Mouse (Mus musculus) limb, embryonic 14.5 days (tissue): ENCODE measurements around the gene Spdya. TPM values are rescaled to one million over a fixed set of nuclear protein-coding genes. Genes with fewer than 3 reads are reported as not detected.

Source experiments
- ATAC-seq: fragments of 200-750 bp; cut with Nextera tagmentation; 2 replicates; pipeline ENCODE4 v1.8.0; 2017; ENCODE audit warnings: low read depth, moderate number of reproducible peaks, moderate TSS enrichment; ENCODE audit not compliant: low FRiP score
- DNase-seq: peaks from one replicate; pipeline ENCODE4 v3.0.0-alpha.2; 2015; ENCODE audit warnings: low spot score
- H3K27ac ChIP-seq: fragments of 300-500 bp; sonication (generic); replicated peaks from 2 replicates; pipeline ENCODE4 v1.5.1; 2014; ENCODE audit warnings: low read depth, mild to moderate bottlenecking, low read length, moderate library complexity, mixed read lengths
- H3K27me3 ChIP-seq: fragments of 300-500 bp; sonication (generic); 2 replicates; pipeline ENCODE4 v1.6.1; 2014; ENCODE audit warnings: low read length, mixed read lengths; ENCODE audit not compliant: control insufficient read depth, insufficient read depth
- H3K36me3 ChIP-seq: fragments of 300-500 bp; sonication (generic); 2 replicates; pipeline ENCODE4 v1.6.1; 2014; ENCODE audit warnings: mild to moderate bottlenecking, low read length, moderate library complexity, mixed read lengths; ENCODE audit not compliant: control insufficient read depth, insufficient read depth
- H3K4me1 ChIP-seq: fragments of 300-500 bp; sonication (generic); 2 replicates; pipeline ENCODE4 v1.6.1; 2014; ENCODE audit warnings: antibody characterized with exemption, low read length, mixed read lengths; ENCODE audit not compliant: control insufficient read depth, insufficient read depth
- H3K4me2 ChIP-seq: fragments of 300-500 bp; sonication (generic); replicated peaks from 2 replicates; pipeline ENCODE4 v1.6.1; 2014; ENCODE audit warnings: low read depth, mild to moderate bottlenecking, low read length, moderate library complexity; ENCODE audit not compliant: severe bottlenecking
- H3K4me3 ChIP-seq: fragments of 300-500 bp; sonication (generic); replicated peaks from 2 replicates; pipeline ENCODE4 v1.5.1; 2014; ENCODE audit warnings: low read length
- H3K9ac ChIP-seq: fragments of 300-500 bp; sonication (generic); 2 replicates; pipeline ENCODE4 v1.6.1; 2014; ENCODE audit warnings: mild to moderate bottlenecking, low read depth, low read length, moderate library complexity; ENCODE audit not compliant: severe bottlenecking
- H3K9me3 ChIP-seq: fragments of 300-500 bp; sonication (generic); 2 replicates; pipeline ENCODE4 v1.6.1; 2016; ENCODE audit warnings: low read length; ENCODE audit not compliant: control insufficient read depth
- POLR2A ChIP-seq: fragments of 200-500 bp; IDR thresholded peaks from 2 replicates; pipeline ENCODE4 v1.8.0; 2012; ENCODE audit warnings: inconsistent platforms, mild to moderate bottlenecking, moderate library complexity, borderline replicate concordance; ENCODE audit not compliant: insufficient read depth, insufficient read length; ENCODE audit errors: extremely low read depth
- WGBS: fragments of 180-500 bp; shearing (Covaris S2); extraction: QIAGEN DNeasy Blood & Tissue Kit; methylation state at CpG from one replicate; pipeline ENCODE4 v1.1.7; 2014; 5-methylcytosine and 5-hydroxymethylcytosine counted together
- polyA plus RNA-seq, 2 experiments: library from polyadenylated mRNA; depleted of rRNA in 1 of 2; stranded (reverse) in 1 of 2; unstranded in 1 of 2; fragments of >200 nt; fragmentation: Nextera tagmentation in 1 of 2; extraction: Ambion mirVana in 1 of 2; gene quantifications; 2 replicates each; pipeline versions ENCODE4 v1.2.1 to v1.2.3; 2012 to 2014

Gene Spdya
- polyA plus RNA-seq, 2 experiments: 1.0 to 1.3 TPM

DNA sequence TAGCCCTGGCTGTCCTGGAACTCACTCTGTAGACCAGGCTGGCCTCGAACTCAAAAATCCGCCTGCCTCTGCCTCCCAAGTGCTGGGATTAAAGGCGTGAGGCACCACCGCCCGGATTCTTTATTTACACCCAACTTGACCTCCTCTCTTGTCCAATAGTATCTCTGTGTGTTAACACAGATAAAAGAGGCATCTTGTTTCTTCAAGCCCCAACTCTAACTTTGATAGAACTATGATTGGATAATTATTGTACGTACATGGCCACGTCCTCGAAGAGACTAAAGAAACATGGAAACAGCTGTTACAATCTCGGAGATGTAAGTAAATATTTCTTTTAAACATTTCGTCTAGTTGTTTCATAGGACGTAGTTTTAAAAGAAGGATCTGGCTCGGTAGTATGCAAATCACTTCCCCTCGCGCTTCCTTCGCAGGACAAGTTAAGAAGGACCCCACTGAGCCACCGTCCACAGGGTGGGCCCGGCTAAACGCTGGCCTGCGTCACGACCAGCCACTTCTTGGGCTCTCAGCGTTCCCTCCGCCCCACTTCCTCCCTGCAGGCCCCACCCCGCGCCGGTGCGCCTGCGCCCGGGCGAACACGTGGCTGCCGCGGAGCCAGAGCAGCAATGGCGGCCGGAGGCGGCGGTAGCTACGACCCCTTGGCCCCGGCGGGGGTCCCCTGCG lies 63.9 kb downstream of the Spdya start, which contains the start of gene Wdr43:
Wdr43 (plus strand) TSS at position 258 of the 681 bp plus-strand sequence.
- ATAC-seq (peak; percentile 100), DNase-seq (peak; percentile 97)
- peak within 1 kb of the TSS; percentile 100 for H3K4me3 ChIP-seq
- WGBS: 7% methylated on average over 35 of the region's 40 CpGs
- peaks cover 11% of the 10 kb centered on the region for H3K4me1 ChIP-seq
- H3K27me3 ChIP-seq: no peaks in the 10 kb centered on the region
- H3K9me3 ChIP-seq: no peaks in the 10 kb centered on the region
- peak within 1 kb of the TSS; percentile 94 for H3K9ac ChIP-seq
- peak within 1 kb of the TSS; percentile 50 for H3K4me2 ChIP-seq
- TF ChIP-seq POLR2A: peak; percentile 83; the same call in 1 of the 2 replicates
- H3K36me3 ChIP-seq: 0 out of 2 replicates have a peak, but pooled peaks cover 6% of the 10 kb centered on the region
- peak within 1 kb of the TSS; percentile 71 for H3K27ac ChIP-seq

- H3K27me3 ChIP-seq: no peaks in the 10 kb centered on the region
- DNase-seq (no peak), ATAC-seq (peak; percentile 48)
- H3K4me2 ChIP-seq: peak overlapping the region; percentile 50
- peak overlapping the region; percentile 71 for H3K27ac ChIP-seq
- peaks cover 11% of the 10 kb centered on the region for H3K4me1 ChIP-seq
- no peak for TF ChIP-seq POLR2A
- 0 out of 2 replicates have a peak, but pooled peaks cover 6% of the 10 kb centered on the region for H3K36me3 ChIP-seq
- peak overlapping the region; percentile 100 for H3K4me3 ChIP-seq
- H3K9me3 ChIP-seq: no peaks in the 10 kb centered on the region
- WGBS: under 1% methylated on average over 35 of the region's 73 CpGs
- peak overlapping the region; percentile 94 for H3K9ac ChIP-seq
Measured at GRCm38 (mm10) chr17:71616319-71617032, 64.6 kb downstream of the Spdya start.

- no peak for ATAC-seq
- Histone ChIP-seq H3K9ac (peak overlapping the region; percentile 94), H3K4me1 (peaks cover 11% of the 10 kb centered on the region), H3K27ac (no peak overlapping the region), H3K4me2 (peak overlapping the region; percentile 50), H3K4me3 (peak overlapping the region; percentile 100), H3K27me3 (no peaks in the 10 kb centered on the region), H3K36me3 (0 out of 2 replicates have a peak, but pooled peaks cover 6% of the 10 kb centered on the region), H3K9me3 (no peaks in the 10 kb centered on the region)
- no peak for DNase-seq
- TF ChIP-seq POLR2A: no peak
- WGBS: 3% methylated on average over 10 of the region's 10 CpGs
Measured at GRCm38 (mm10) chr17:71617033-71617362, 65.1 kb downstream of the Spdya start.

- Histone ChIP-seq H3K4me2 (peak overlapping the region; percentile 50), H3K36me3 (0 out of 2 replicates have a peak, but pooled peaks cover 6% of the 10 kb centered on the region), H3K9me3 (no peaks in the 10 kb centered on the region), H3K9ac (no peak overlapping the region), H3K4me1 (peaks cover 11% of the 10 kb centered on the region), H3K4me3 (peak overlapping the region; percentile 6; the same call in 1 of the 2 replicates), H3K27me3 (no peaks in the 10 kb centered on the region), H3K27ac (no peak overlapping the region)
- ATAC-seq (no peak), DNase-seq (no peak)
- WGBS: 77% methylated on average over 4 of the region's 4 CpGs
- no peak for TF ChIP-seq POLR2A
Measured at GRCm38 (mm10) chr17:71617974-71618373, 66.1 kb downstream of the Spdya start.

- no peaks in the 10 kb centered on the region for H3K27me3 ChIP-seq
- DNase-seq (no peak), ATAC-seq (no peak)
- no peaks in the 10 kb centered on the region for H3K4me1 ChIP-seq
- H3K9ac ChIP-seq: no peak overlapping the region
- TF ChIP-seq POLR2A: no peak
- H3K9me3 ChIP-seq: no peaks in the 10 kb centered on the region
- H3K36me3 ChIP-seq: peaks cover 81% of the 10 kb centered on the region
- 69% methylated on average over 10 of the region's 10 CpGs for WGBS
- H3K4me2 ChIP-seq: no peak overlapping the region
- no peak overlapping the region for H3K4me3 ChIP-seq
- no peak overlapping the region for H3K27ac ChIP-seq
Measured at GRCm38 (mm10) chr17:71631806-71632205, 79.9 kb downstream of the Spdya start.
